Mouse (Mus musculus) ES-Bruce4 (cell line): Measurements from ENCODE around the gene Dstyk. TPM values are rescaled to one million over a fixed set of nuclear protein-coding genes. Genes with fewer than 3 reads are reported as not detected.

ENCODE experiments used
- H3K27ac ChIP-seq: 2 replicates; pipeline ENCODE4 v1.5.1; 2012; ENCODE audit warnings: low read length, inconsistent platforms; ENCODE audit not compliant: insufficient read depth
- H3K27me3 ChIP-seq: 2 replicates; pipeline ENCODE4 v1.6.1; 2012; ENCODE audit warnings: mild to moderate bottlenecking, low read length, inconsistent platforms; ENCODE audit not compliant: control insufficient read depth, poor library complexity, insufficient read depth, severe bottlenecking
- H3K36me3 ChIP-seq: 2 replicates; pipeline ENCODE4 v1.6.1; 2012; ENCODE audit warnings: inconsistent platforms, mild to moderate bottlenecking, low read length, moderate library complexity; ENCODE audit not compliant: control insufficient read depth, poor library complexity, insufficient read depth, severe bottlenecking
- H3K4me1 ChIP-seq: one replicate; pipeline ENCODE4 v1.8.1; 2011; ENCODE audit warnings: low read length; ENCODE audit not compliant: control insufficient read depth, insufficient read depth
- H3K4me3 ChIP-seq: 2 replicates; pipeline ENCODE4 v1.5.1; 2011; ENCODE audit warnings: low read depth, mild to moderate bottlenecking, low read length
- H3K9ac ChIP-seq: 2 replicates; pipeline ENCODE4 v1.6.1; 2012; ENCODE audit warnings: low read depth, mild to moderate bottlenecking, inconsistent platforms; ENCODE audit not compliant: poor library complexity, severe bottlenecking
- H3K9me3 ChIP-seq: replicated peaks from 2 replicates; pipeline ENCODE4 v1.6.1; 2012; ENCODE audit warnings: mild to moderate bottlenecking, low read length, inconsistent platforms; ENCODE audit not compliant: control insufficient read depth, poor library complexity, insufficient read depth, severe bottlenecking
- CTCF ChIP-seq: IDR thresholded peaks from one replicate; pipeline ENCODE4 v1.8.1; 2011; ENCODE audit warnings: low read depth, low read length
- EP300 ChIP-seq: IDR thresholded peaks from 2 replicates; pipeline ENCODE4 v1.6.1; 2011; ENCODE audit warnings: low read depth, low read length; ENCODE audit not compliant: insufficient read depth
- POLR2A ChIP-seq: IDR thresholded peaks from one replicate; pipeline ENCODE4 v1.8.1; 2011; ENCODE audit warnings: low read length; ENCODE audit not compliant: insufficient read depth
- polyA plus RNA-seq: library from polyadenylated mRNA; stranded (reverse); fragments of >200 nt; gene quantifications from 2 replicates; pipeline ENCODE4 v1.2.4, GENCODE M21; 2011; ENCODE audit warnings: low read depth; ENCODE audit not compliant: missing spikeins, insufficient read depth, insufficient read length

Gene Dstyk
- polyA plus RNA-seq, 1 experiment, result 19.9 TPM

DNA sequence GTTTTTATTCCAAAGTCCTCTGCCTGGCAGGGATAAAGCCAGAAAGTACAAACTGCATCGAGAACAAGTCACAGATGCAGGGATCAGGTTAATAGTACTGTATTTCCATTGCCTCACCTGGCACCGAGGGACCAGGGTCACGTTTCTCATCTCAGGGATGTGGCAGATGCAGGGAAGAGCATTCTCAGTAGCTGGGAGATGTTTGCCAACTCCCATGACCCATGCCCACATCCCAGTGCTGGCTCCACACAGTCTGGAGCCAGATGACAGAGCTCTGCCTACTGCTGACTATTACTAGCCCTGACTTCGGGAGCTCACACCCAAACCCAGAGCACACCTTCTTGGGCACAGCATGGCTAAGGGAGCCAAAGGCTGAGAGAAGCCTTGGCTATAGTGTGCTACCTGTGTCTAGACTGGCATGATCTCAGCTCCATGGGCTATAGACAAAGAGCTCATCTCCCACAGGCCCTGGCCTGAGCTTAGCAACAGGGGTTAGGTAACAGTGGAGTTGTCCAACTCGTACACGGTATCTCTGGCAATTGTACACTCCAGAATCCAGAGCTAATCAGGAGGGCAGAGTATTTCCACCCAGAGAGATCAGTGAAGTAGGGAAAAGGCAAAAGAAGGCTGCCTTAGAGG lies 44.3 kb upstream of the Dstyk start:
- no peak for TF ChIP-seq EP300
- no peak for TF ChIP-seq CTCF
- TF ChIP-seq POLR2A, result no peak
- H3K27ac ChIP-seq, result no peak overlapping the region
- no peak overlapping the region for H3K4me3 ChIP-seq
- H3K27me3 ChIP-seq, result no peaks in the 10 kb centered on the region
- no peaks in the 10 kb centered on the region for H3K9me3 ChIP-seq
- peaks cover 14% of the 10 kb centered on the region for H3K4me1 ChIP-seq
- H3K9ac ChIP-seq, result no peak overlapping the region
- H3K36me3 ChIP-seq, result no peaks in the 10 kb centered on the region

DNA sequence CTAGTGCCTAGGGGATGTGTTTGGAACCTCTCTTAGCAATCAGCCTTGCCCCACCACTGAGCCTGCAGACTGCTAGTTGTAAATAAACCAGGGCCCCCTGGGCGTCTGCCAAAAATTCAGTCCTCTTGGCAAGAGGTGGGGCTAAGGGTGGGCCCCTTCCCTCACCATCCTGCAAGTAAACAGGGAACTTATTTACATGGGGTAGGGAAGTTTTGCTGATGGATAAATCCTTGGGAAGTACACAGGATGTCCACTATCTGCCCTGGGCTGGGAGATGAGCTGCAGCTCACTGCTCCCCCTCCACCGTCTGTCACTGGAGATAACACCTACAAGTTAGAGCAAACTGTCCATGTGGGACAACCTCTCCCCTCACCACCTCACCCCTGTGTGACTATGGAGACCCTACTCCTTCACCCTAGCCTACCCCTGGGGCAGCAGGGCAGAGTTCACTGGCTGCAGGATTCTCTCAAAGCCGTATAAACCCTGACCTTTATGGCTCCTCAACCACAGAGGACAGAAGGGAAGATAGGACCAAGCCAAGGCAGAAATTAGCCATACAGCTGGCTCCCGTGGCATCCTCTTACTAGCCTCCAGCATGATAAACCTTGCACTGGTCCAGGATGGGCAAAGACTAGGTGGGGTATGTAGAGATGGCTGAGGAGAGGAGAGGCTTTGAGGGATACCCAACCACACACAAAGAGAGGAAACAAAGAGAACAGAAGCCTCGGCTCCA lies 43.0 kb upstream of the Dstyk start:
- H3K27ac ChIP-seq, result peak overlapping the region; percentile 51; the same call in 1 of the 2 replicates
- no peak overlapping the region for H3K4me3 ChIP-seq
- H3K9me3 ChIP-seq, result no peaks in the 10 kb centered on the region
- no peak overlapping the region for H3K9ac ChIP-seq
- H3K4me1 ChIP-seq, result peaks cover 14% of the 10 kb centered on the region
- no peaks in the 10 kb centered on the region for H3K27me3 ChIP-seq
- no peaks in the 10 kb centered on the region for H3K36me3 ChIP-seq
- no peak for TF ChIP-seq POLR2A
- TF ChIP-seq EP300, result no peak
- TF ChIP-seq CTCF, result no peak

DNA sequence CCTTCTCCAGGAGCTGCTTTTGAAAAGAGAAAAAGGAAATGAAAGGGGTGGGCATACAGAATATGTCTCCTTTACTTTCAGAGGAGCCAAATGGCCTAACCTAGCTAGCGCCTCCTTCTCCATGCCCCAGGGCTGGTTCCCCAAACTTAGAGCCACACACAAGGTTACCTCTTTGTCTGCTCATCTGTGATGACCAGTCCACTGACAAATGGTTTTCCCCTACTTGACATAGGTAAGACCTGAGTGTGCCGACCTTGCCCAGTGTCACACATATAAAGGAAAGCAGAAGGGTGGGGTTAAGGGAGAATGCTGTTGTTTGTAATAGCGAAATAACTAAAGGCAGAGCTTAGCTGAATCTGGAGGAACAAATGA lies 42.5 kb upstream of the Dstyk start:
- Histone ChIP-seq H3K4me1 (peaks cover 14% of the 10 kb centered on the region), H3K9me3 (no peaks in the 10 kb centered on the region), H3K9ac (no peak overlapping the region), H3K36me3 (no peaks in the 10 kb centered on the region), H3K27ac (peak overlapping the region; percentile 51; the same call in 1 of the 2 replicates), H3K4me3 (no peak overlapping the region), H3K27me3 (no peaks in the 10 kb centered on the region)
- no peak for TF ChIP-seq POLR2A
- no peak for TF ChIP-seq EP300
- no peak for TF ChIP-seq CTCF

DNA sequence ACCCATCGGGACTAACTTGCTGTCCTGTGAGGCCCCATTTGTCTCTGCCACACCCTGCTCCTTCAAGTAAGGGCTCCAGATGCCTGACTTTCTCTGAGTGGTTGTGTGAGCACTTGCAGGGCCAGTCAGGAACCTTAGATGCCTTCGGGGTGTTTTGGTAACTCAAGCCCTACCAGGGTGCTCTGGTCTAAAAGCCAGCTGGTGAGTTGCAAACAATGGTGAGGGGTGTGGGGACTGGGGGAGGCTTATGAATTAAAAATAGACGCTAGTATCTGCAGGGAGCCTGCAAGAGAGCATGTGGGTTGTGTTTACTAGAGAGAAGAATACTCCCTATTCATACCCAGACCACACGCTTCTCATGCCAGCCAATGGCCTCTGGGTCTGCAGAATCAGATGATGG lies 42.1 kb upstream of the Dstyk start:
- Histone ChIP-seq H3K27me3 (no peaks in the 10 kb centered on the region), H3K27ac (peak overlapping the region; percentile 51; the same call in 1 of the 2 replicates), H3K36me3 (no peaks in the 10 kb centered on the region), H3K4me3 (no peak overlapping the region), H3K9me3 (no peaks in the 10 kb centered on the region), H3K9ac (no peak overlapping the region), H3K4me1 (peaks cover 14% of the 10 kb centered on the region)
- TF ChIP-seq EP300 (peak; percentile 75), POLR2A (no peak)

DNA sequence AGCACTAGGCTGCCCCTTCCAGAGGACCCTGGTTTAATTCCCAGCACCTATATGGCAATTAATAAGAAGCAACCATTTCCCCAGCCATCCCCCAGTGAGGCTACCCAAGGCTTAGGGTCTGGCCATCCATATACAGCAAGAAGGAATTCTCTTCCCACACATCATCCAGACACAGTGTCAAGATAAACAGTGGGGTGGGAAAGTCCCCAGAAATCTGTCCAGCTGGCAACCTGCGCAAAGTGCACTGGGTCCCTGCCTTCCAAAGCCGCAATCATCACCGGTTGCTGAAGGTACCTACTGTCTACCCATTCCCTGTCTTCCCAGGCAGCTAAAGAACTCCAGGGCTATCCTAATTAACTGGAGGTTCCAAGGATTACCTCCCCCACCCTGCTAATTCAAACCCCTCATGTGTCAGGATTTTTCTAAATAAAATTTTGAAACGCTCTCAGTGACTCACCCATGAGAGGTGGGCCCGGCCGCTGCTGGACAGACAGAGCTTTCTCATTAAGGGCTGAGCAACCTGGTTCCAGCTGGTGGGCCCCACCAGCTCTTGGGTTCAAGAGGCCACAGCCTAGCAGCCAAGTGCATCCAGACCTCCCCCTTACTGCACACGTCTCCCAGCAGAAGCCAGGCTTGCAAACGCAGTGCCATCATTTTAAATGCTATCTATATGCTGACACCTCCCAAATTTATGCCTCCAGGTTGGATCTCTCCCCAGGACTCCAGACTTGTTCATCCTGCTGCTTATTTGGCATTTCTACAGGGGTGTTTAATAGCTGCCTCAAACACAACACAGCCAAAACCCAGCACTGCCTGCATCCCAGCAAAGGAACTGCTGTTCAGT lies 40.9 kb upstream of the Dstyk start:
- no peaks in the 10 kb centered on the region for H3K27me3 ChIP-seq
- H3K4me1 ChIP-seq, result peaks cover 14% of the 10 kb centered on the region
- no peaks in the 10 kb centered on the region for H3K9me3 ChIP-seq
- H3K36me3 ChIP-seq, result no peaks in the 10 kb centered on the region
- no peak for TF ChIP-seq POLR2A
- no peak for TF ChIP-seq CTCF
- TF ChIP-seq EP300, result no peak
- H3K9ac ChIP-seq, result no peak overlapping the region
- H3K27ac ChIP-seq, result no peak overlapping the region
- H3K4me3 ChIP-seq, result no peak overlapping the region

DNA sequence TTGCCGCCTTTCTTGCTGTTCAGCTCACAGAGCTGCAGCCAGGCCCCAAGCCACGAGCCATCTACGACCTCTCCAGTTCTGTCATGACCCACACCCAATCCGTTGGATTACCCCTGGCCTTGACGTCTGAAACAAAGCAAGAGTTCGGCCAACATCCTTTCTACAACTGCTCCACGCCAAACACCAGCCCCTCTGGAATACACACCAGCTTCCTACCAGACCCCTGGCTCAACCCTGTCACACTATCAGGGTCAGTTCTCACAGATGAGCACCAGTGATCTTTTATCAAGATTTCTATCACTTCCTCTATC lies 40.3 kb upstream of the Dstyk start:
- H3K4me3 ChIP-seq, result no peak overlapping the region
- H3K9ac ChIP-seq, result no peak overlapping the region
- no peaks in the 10 kb centered on the region for H3K9me3 ChIP-seq
- no peaks in the 10 kb centered on the region for H3K27me3 ChIP-seq
- no peaks in the 10 kb centered on the region for H3K36me3 ChIP-seq
- no peak overlapping the region for H3K27ac ChIP-seq
- peaks cover 10% of the 10 kb centered on the region for H3K4me1 ChIP-seq
- TF ChIP-seq POLR2A, result no peak
- TF ChIP-seq EP300, result no peak
- no peak for TF ChIP-seq CTCF
